Mouse (Mus musculus) limb, embryonic 13.5 days (tissue): ENCODE measurements at regions not wholly inside any gene's neighbourhood (a gene's known extent, or its start where the extent isn't known, plus 50 kb on each side); places are given as distances from the start of the nearest gene placed in this dataset.

ENCODE experiments used
- ATAC-seq: fragments of 200-750 bp; cut with Nextera tagmentation; 2 replicates; pipeline ENCODE4 v1.8.0; 2017; ENCODE audit warnings: low read depth, moderate number of reproducible peaks, moderate TSS enrichment; ENCODE audit not compliant: low FRiP score
- H3K27ac ChIP-seq: fragments of 300-500 bp; sonication (generic); 2 replicates; pipeline ENCODE4 v1.5.1; 2015; ENCODE audit warnings: inconsistent platforms, mild to moderate bottlenecking, moderate library complexity
- H3K27me3 ChIP-seq: fragments of 300-500 bp; sonication (generic); 2 replicates; pipeline ENCODE4 v1.6.1; 2015; ENCODE audit warnings: mild to moderate bottlenecking, inconsistent platforms
- H3K36me3 ChIP-seq: fragments of 300-500 bp; sonication (generic); 2 replicates; pipeline ENCODE4 v1.6.1; 2015; ENCODE audit warnings: inconsistent platforms, mild to moderate bottlenecking, moderate library complexity
- H3K4me1 ChIP-seq: fragments of 300-500 bp; sonication (generic); 2 replicates; pipeline ENCODE4 v1.6.1; 2015; ENCODE audit warnings: inconsistent platforms
- H3K4me2 ChIP-seq: fragments of 300-500 bp; sonication (generic); replicated peaks from 2 replicates; pipeline ENCODE4 v1.6.1; 2015; ENCODE audit warnings: inconsistent platforms, mild to moderate bottlenecking, moderate library complexity
- H3K4me3 ChIP-seq: fragments of 300-500 bp; sonication (generic); 2 replicates; pipeline ENCODE4 v1.5.1; 2015; ENCODE audit warnings: moderate library complexity, mild to moderate bottlenecking, inconsistent platforms
- H3K9ac ChIP-seq: fragments of 300-500 bp; sonication (generic); 2 replicates; pipeline ENCODE4 v1.6.1; 2015; ENCODE audit warnings: mild to moderate bottlenecking, inconsistent platforms
- H3K9me3 ChIP-seq: fragments of 300-500 bp; sonication (generic); 2 replicates; pipeline ENCODE4 v1.6.1; 2016; ENCODE audit warnings: inconsistent platforms
- WGBS: fragments of 180-500 bp; shearing (Covaris S2); methylation state at CpG from one replicate; pipeline ENCODE4 v1.1.7; 2015; 5-methylcytosine and 5-hydroxymethylcytosine counted together

GRCm38 (mm10) chr14:17569087-17569636 lies 90.9 kb upstream of the Thrb start:
- H3K9ac ChIP-seq, result no peak overlapping the region
- no peaks in the 10 kb centered on the region for H3K36me3 ChIP-seq
- H3K4me3 ChIP-seq, result no peak overlapping the region
- no peak overlapping the region for H3K27ac ChIP-seq
- H3K4me2 ChIP-seq, result no peak overlapping the region
- H3K27me3 ChIP-seq, result no peaks in the 10 kb centered on the region
- 71% methylated on average over 2 of the region's 2 CpGs for WGBS
- H3K9me3 ChIP-seq, result no peaks in the 10 kb centered on the region
- ATAC-seq, result no peak
- H3K4me1 ChIP-seq, result no peaks in the 10 kb centered on the region

GRCm38 (mm10) chr14:17578776-17579175 lies 81.3 kb upstream of the Thrb start:
- H3K27me3 ChIP-seq, result no peaks in the 10 kb centered on the region
- no peaks in the 10 kb centered on the region for H3K36me3 ChIP-seq
- H3K4me3 ChIP-seq, result no peak overlapping the region
- no peak overlapping the region for H3K27ac ChIP-seq
- ATAC-seq, result no peak
- no peak overlapping the region for H3K4me2 ChIP-seq
- H3K9ac ChIP-seq, result no peak overlapping the region
- 0 out of 2 replicates have a peak, but pooled peaks cover 2% of the 10 kb centered on the region for H3K9me3 ChIP-seq
- H3K4me1 ChIP-seq, result no peaks in the 10 kb centered on the region
- 77% methylated on average over 1 of the region's 1 CpGs for WGBS

DNA sequence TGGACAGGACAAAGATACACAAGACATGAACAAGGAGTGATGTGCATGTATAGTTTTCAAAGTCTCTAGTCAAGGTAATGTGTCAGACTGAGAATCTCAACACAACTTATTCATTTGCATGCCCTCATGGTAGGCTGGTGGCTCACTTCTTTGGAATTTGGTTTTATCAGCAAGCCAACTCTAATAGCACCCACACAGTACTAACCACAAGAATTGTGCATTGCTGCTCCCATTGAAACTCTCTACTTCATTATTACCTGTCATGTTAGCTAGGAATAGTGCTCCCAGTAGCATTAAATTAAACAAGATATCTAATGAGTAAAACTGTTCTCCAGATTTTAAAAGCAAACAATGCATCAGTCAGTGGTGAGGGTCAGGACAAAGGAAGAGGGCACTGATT lies 70.5 kb upstream of the Thrb start:
- Histone ChIP-seq H3K27me3 (no peaks in the 10 kb centered on the region), H3K27ac (no peak overlapping the region), H3K4me3 (no peak overlapping the region), H3K9me3 (no peaks in the 10 kb centered on the region), H3K4me1 (no peaks in the 10 kb centered on the region), H3K36me3 (no peaks in the 10 kb centered on the region), H3K9ac (no peak overlapping the region), H3K4me2 (no peak overlapping the region)
- no peak for ATAC-seq

DNA sequence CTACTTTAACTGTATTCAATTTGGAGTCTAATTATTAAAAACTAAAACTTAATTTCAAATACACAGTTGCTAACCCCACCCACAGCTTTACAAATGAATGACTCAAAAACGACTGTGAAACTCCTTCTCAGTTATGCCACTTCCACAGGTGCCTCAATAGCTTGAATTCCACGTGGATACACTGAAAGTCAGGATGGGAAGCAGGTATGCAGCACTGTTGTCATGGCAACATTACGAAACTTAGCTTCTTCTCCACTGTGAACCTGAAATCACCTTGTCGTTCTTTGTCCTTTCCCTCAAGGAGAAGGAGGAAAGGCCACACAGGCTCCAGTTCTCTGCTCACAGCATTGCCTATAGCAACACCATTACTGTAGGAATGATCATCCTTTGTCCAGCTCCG lies 60.5 kb upstream of the Thrb start:
- Histone ChIP-seq H3K9me3 (no peaks in the 10 kb centered on the region), H3K9ac (no peak overlapping the region), H3K36me3 (no peaks in the 10 kb centered on the region), H3K4me3 (no peak overlapping the region), H3K4me2 (no peak overlapping the region), H3K27me3 (no peaks in the 10 kb centered on the region), H3K4me1 (no peaks in the 10 kb centered on the region), H3K27ac (no peak overlapping the region)
- no peak for ATAC-seq
- WGBS, result 71% methylated on average over 5 of the region's 5 CpGs

- Histone ChIP-seq H3K9me3 (no peaks in the 10 kb centered on the region), H3K4me3 (no peak overlapping the region), H3K4me2 (no peak overlapping the region), H3K4me1 (no peaks in the 10 kb centered on the region), H3K9ac (no peak overlapping the region), H3K36me3 (no peaks in the 10 kb centered on the region), H3K27me3 (no peaks in the 10 kb centered on the region), H3K27ac (no peak overlapping the region)
- no peak for ATAC-seq
- WGBS, result 67% methylated on average over 1 of the region's 1 CpGs
These were observed 57.7 kb upstream of the Thrb start for GRCm38 (mm10) chr14:17602357-17602756.

DNA sequence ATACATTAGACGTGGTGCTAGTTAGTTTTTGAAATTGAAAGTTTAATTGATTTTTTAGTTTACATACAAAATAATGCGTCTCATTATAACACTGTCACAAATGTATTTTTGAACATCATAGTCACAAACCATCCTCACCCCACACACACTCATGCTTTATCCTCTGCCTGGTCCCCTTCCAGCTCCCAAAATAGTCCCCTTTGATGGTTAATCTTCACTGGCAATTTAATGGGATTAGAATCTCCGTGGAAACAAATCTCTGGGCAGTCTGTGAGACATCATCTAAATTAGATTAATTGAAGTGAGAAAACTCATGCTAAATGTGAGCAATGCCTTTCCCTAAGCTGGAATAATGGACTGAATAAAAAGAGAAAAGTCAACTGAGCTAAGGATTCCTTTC lies 54.0 kb upstream of the Thrb start:
- H3K9ac ChIP-seq, result no peak overlapping the region
- H3K4me1 ChIP-seq, result no peaks in the 10 kb centered on the region
- no peak for ATAC-seq
- no peak overlapping the region for H3K4me2 ChIP-seq
- no peaks in the 10 kb centered on the region for H3K36me3 ChIP-seq
- 58% methylated on average over 3 of the region's 3 CpGs for WGBS
- H3K4me3 ChIP-seq, result no peak overlapping the region
- H3K27ac ChIP-seq, result no peak overlapping the region
- no peaks in the 10 kb centered on the region for H3K9me3 ChIP-seq
- H3K27me3 ChIP-seq, result no peaks in the 10 kb centered on the region

GRCm38 (mm10) chr14:17607186-17607585 lies 52.9 kb upstream of the Thrb start:
- Histone ChIP-seq H3K4me3 (no peak overlapping the region), H3K9me3 (no peaks in the 10 kb centered on the region), H3K4me2 (no peak overlapping the region), H3K27me3 (no peaks in the 10 kb centered on the region), H3K4me1 (no peaks in the 10 kb centered on the region), H3K36me3 (no peaks in the 10 kb centered on the region), H3K9ac (no peak overlapping the region), H3K27ac (no peak overlapping the region)
- ATAC-seq, result no peak
- WGBS, result 84% methylated on average over 2 of the region's 2 CpGs
